8 mouse cellular contexts compared by ENCODE assay signal in genomic region chr12:105683933-105684901, GRCm38 (mm10). TPM values are rescaled to one million over a fixed set of nuclear protein-coding genes. Genes with fewer than 3 reads are reported as not detected.
DNase-seq lines count a peak whose midpoint lies in the region; ATAC-seq and TF ChIP-seq lines count a peak whose summit lies in the region.

TSS of gene Gskip (plus strand) at chr12:105684829.

- WGBS in embryonic facial prominence, embryonic 15.5 days: 1% methylated on average over 41 of the region's 41 CpGs
- 3% methylated on average over 41 of the region's 41 CpGs for WGBS in heart, embryonic 10.5 days
- under 1% methylated on average over 41 of the region's 41 CpGs for WGBS in kidney, embryonic 15.5 days
- WGBS in liver, embryonic 12.5 days (ENCODE audit: insufficient replicate concordance): 1% methylated on average over 40 of the region's 41 CpGs

- H3K9me3 ChIP-seq in embryonic facial prominence, embryonic 15.5 days (replicated peaks): no peaks in the 10 kb centered on the region
- H3K9me3 ChIP-seq in heart, embryonic 10.5 days: no peaks in the 10 kb centered on the region
- no peaks in the 10 kb centered on the region for H3K9me3 ChIP-seq in kidney, embryonic 15.5 days (replicated peaks)
- no peaks in the 10 kb centered on the region for H3K9me3 ChIP-seq in liver, embryonic 12.5 days (replicated peaks)

- peak within 1 kb of the TSS; percentile 92 for H3K9ac ChIP-seq in embryonic facial prominence, embryonic 15.5 days
- peak within 1 kb of the TSS; percentile 89 for H3K9ac ChIP-seq in kidney, embryonic 15.5 days
- peak within 1 kb of the TSS; percentile 97 for H3K9ac ChIP-seq in liver, embryonic 12.5 days

- peaks cover 26% of the 10 kb centered on the region for H3K4me1 ChIP-seq in embryonic facial prominence, embryonic 15.5 days
- peaks cover 19% of the 10 kb centered on the region for H3K4me1 ChIP-seq in heart, embryonic 10.5 days
- H3K4me1 ChIP-seq in kidney, embryonic 15.5 days: peaks cover 31% of the 10 kb centered on the region
- H3K4me1 ChIP-seq in liver, embryonic 12.5 days: peaks cover 51% of the 10 kb centered on the region
- peaks cover 3% of the 10 kb centered on the region; the same call in 1 of the 2 replicates for H3K4me1 ChIP-seq in testis, adult 2 months (ENCODE audit: control insufficient read depth, insufficient read depth, low read length)

- peaks cover under 1% of the 10 kb centered on the region for H3K36me3 ChIP-seq in embryonic facial prominence, embryonic 15.5 days
- peaks cover 4% of the 10 kb centered on the region; the same call in 1 of the 2 replicates for H3K36me3 ChIP-seq in heart, embryonic 10.5 days
- peaks cover 3% of the 10 kb centered on the region for H3K36me3 ChIP-seq in kidney, embryonic 15.5 days
- peaks cover 21% of the 10 kb centered on the region for H3K36me3 ChIP-seq in liver, embryonic 12.5 days
- H3K36me3 ChIP-seq in myocyte (ENCODE audit: control insufficient read depth, insufficient read depth): no peaks in the 10 kb centered on the region
- H3K36me3 ChIP-seq in testis, adult 2 months (ENCODE audit: control insufficient read depth, insufficient read depth, low read length): peaks cover 1% of the 10 kb centered on the region; the same call in 1 of the 2 replicates

- peak within 1 kb of the TSS; percentile 60 for H3ac ChIP-seq in myocyte (ENCODE audit: control insufficient read depth, insufficient read length)

- DNase-seq in adrenal gland, postnatal 4 days (ENCODE audit: low spot score in 2 of 2): peak; percentile 6 to 28
- DNase-seq in heart, embryonic 10.5 days (ENCODE audit: low spot score): peak; percentile 83

- H3K4me3 ChIP-seq in embryonic facial prominence, embryonic 15.5 days (replicated peaks): peak within 1 kb of the TSS; percentile 96
- peak within 1 kb of the TSS; percentile 97 for H3K4me3 ChIP-seq in heart, embryonic 10.5 days
- H3K4me3 ChIP-seq in kidney, embryonic 15.5 days (replicated peaks): peak within 1 kb of the TSS; percentile 97
- H3K4me3 ChIP-seq in liver, embryonic 12.5 days: peak within 1 kb of the TSS; percentile 96
- H3K4me3 ChIP-seq in myocyte: peak within 1 kb of the TSS; percentile 95
- peak within 1 kb of the TSS; percentile 91 for H3K4me3 ChIP-seq in testis, adult 2 months (ENCODE audit: control insufficient read depth, low read depth, low read length)

- TF ChIP-seq CTCF in testis, adult 2 months (IDR thresholded peaks at IDR 0.05; ENCODE audit: control insufficient read depth, insufficient read depth, insufficient replicate concordance, low read depth, low read length): no peak

- H3K27me3 ChIP-seq in embryonic facial prominence, embryonic 15.5 days: no peaks in the 10 kb centered on the region
- H3K27me3 ChIP-seq in heart, embryonic 10.5 days (ENCODE audit: insufficient read depth, poor library complexity, severe bottlenecking): no peaks in the 10 kb centered on the region
- H3K27me3 ChIP-seq in kidney, embryonic 15.5 days: no peaks in the 10 kb centered on the region
- no peaks in the 10 kb centered on the region for H3K27me3 ChIP-seq in liver, embryonic 12.5 days (replicated peaks)
- H3K27me3 ChIP-seq in myocyte (ENCODE audit: control insufficient read depth, insufficient read depth, insufficient read length): no peaks in the 10 kb centered on the region
- no peaks in the 10 kb centered on the region for H3K27me3 ChIP-seq in testis, adult 2 months (ENCODE audit: control insufficient read depth, insufficient read depth, low read length)

- no peak for TF ChIP-seq POLR2A in myocyte (IDR thresholded peaks at IDR 0.05; ENCODE audit: insufficient read length, low read depth)
- no peak for TF ChIP-seq POLR2A in testis, adult 2 months (IDR thresholded peaks at IDR 0.05; ENCODE audit: control insufficient read depth, low read depth, low read length)

- peak within 1 kb of the TSS; percentile 91 for H3K27ac ChIP-seq in embryonic facial prominence, embryonic 15.5 days (replicated peaks)
- H3K27ac ChIP-seq in heart, embryonic 10.5 days: peak within 1 kb of the TSS; percentile 88
- peak within 1 kb of the TSS; percentile 93 for H3K27ac ChIP-seq in kidney, embryonic 15.5 days
- peak within 1 kb of the TSS; percentile 96 for H3K27ac ChIP-seq in liver, embryonic 12.5 days
- peak within 1 kb of the TSS; percentile 86 for H3K27ac ChIP-seq in testis, adult 2 months (ENCODE audit: control insufficient read depth, insufficient read depth, low read depth, low read length)

- H3K79me2 ChIP-seq in myocyte (ENCODE audit: control insufficient read depth, insufficient read depth): peaks cover 80% of the 10 kb centered on the region

- ATAC-seq in CD4-positive, CD25-positive, alpha-beta regulatory T cell, adult 4 months: peak; percentile 44
- ATAC-seq in embryonic facial prominence, embryonic 15.5 days (ENCODE audit: insufficient number of reproducible peaks, low FRiP score, low TSS enrichment, low read depth): peak; percentile 27
- ATAC-seq in kidney, embryonic 15.5 days (replicated peaks; ENCODE audit: low FRiP score): peak; percentile 38
- ATAC-seq in liver, embryonic 12.5 days: peak; percentile 63

- peak within 1 kb of the TSS; percentile 71 for H3K4me2 ChIP-seq in embryonic facial prominence, embryonic 15.5 days (replicated peaks)
- H3K4me2 ChIP-seq in kidney, embryonic 15.5 days: peak within 1 kb of the TSS; percentile 87
- peak within 1 kb of the TSS; percentile 94 for H3K4me2 ChIP-seq in liver, embryonic 12.5 days
- peak within 1 kb of the TSS; percentile 100 for H3K4me2 ChIP-seq in myocyte (ENCODE audit: low read depth)

TF ChIP-seq in myocyte, 11 proteins besides CTCF, POLR2A, EP300 and RAD21:
- TF ChIP-seq USF1 (IDR thresholded peaks at IDR 0.05; ENCODE audit: low read depth) (peak; percentile 77), TCF12 (IDR thresholded peaks at IDR 0.05; ENCODE audit: insufficient read depth, poor library complexity, severe bottlenecking) (no peak)

RNA-seq across cellular contexts. Expression of gene Gskip, which starts in this region (rescaled TPM):
- polyA plus RNA-seq in CD4-positive, CD25-positive, alpha-beta regulatory T cell, adult 4 months (2017; shearing (Covaris generic)): 10 to 100 TPM; 38.3 to 38.4 TPM
- total RNA-seq in adrenal gland, postnatal 4 days (2021): 10 to 100 TPM; 16.7 to 17.4 TPM
- 31.3 and 33.1 TPM in 2 replicates for polyA plus RNA-seq in embryonic facial prominence, embryonic 15.5 days (2015; fragmentation: Nextera tagmentation; extraction: Ambion mirVana)
- polyA plus RNA-seq in heart, embryonic 10.5 days (2016; fragmentation: Nextera tagmentation; extraction: Ambion mirVana): 27.7 and 33.0 TPM in 2 replicates
- polyA plus RNA-seq in kidney, embryonic 15.5 days (2015; fragmentation: Nextera tagmentation; extraction: Ambion mirVana): 26.8 and 28.4 TPM in 2 replicates
- 15.4 and 16.5 TPM in 2 replicates for polyA plus RNA-seq in liver, embryonic 12.5 days (2016; fragmentation: Nextera tagmentation; extraction: Ambion mirVana)
- polyA plus RNA-seq in myocyte (2012; fragmentation: generic; extraction: Trizol): 17.4 TPM
- polyA plus RNA-seq in testis, adult 2 months (2012; rRNA removed): 9.8 and 10.8 TPM in 2 replicates

Comparison
In these comparisons a context has a peak if more than half of its experiments do, and no peak if none do; other contexts are left out.
1. Peak in every context shown above with its lines: DNase-seq, ATAC-seq, H3K4me3 ChIP-seq and H3K27ac ChIP-seq.